Mouse (Mus musculus): ENCODE results near the gene Ccdc27.
A peak's percentile ranks its signal among the peaks of the same experiment; 100 is the strongest.

The Ccdc27 gene

GRCm38 (mm10) chr4:154042577-154042976 lies at the start of gene Ccdc27:
Ccdc27 (minus strand) TSS chr4:154042677.
- DNase-seq = no peak

DNA sequence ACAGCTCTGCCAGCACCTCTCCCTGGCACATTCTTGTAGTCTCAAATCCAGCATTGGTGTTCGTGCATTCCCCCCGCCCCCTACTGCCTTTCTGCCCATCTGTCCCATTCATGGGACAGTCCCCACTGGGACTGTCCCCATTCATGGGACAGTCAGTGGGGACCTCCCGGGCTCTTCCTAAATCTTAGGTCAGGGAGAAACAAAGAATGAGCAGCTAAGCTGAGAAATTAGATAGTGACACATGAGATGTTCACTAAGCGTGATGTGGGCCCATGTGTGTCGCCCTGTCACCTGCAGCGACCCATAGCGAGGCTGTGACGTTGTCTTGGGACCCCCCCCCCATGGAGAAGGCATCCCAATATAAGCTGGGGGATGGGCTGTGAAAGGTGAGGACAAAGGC lies 48.9 kb upstream of the Ccdc27 start:
- no peak for DNase-seq

DNA sequence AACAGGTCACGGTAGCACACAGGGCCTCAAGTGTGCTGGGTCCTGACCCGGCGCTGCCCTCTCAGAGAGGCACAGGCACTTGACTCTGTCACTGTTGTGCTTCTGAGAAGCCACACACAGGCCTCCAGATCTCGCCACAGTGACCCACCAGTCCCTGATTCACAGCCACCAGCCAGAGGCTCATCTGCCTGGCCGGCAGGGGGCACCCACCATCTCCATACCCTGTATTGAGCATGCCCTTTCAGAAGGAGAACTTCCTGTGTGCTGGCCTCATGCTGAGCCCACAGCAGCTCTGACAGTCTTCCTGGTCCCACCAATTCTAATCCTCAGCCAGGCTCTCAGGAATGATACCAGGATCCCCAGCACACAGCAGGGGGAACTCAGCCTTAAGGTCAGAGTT lies 46.7 kb upstream of the Ccdc27 start:
- DNase-seq = peak; percentile 50

- DNase-seq = no peak
Measured at GRCm38 (mm10) chr4:154086436-154086835, 44.0 kb upstream of the Ccdc27 start.

- no peak for DNase-seq
Measured at GRCm38 (mm10) chr4:154085856-154086255, 43.4 kb upstream of the Ccdc27 start.

GRCm38 (mm10) chr4:154081974-154082373 lies 39.5 kb upstream of the Ccdc27 start:
- DNase-seq = no peak

GRCm38 (mm10) chr4:154081021-154081420 lies 38.5 kb upstream of the Ccdc27 start:
- DNase-seq = no peak

- DNase-seq = no peak
Measured at GRCm38 (mm10) chr4:154080211-154080610, 37.7 kb upstream of the Ccdc27 start.

GRCm38 (mm10) chr4:154071941-154072340 lies 29.5 kb upstream of the Ccdc27 start:
- no peak for DNase-seq

GRCm38 (mm10) chr4:154071521-154071920 lies 29.0 kb upstream of the Ccdc27 start:
- DNase-seq = no peak

DNA sequence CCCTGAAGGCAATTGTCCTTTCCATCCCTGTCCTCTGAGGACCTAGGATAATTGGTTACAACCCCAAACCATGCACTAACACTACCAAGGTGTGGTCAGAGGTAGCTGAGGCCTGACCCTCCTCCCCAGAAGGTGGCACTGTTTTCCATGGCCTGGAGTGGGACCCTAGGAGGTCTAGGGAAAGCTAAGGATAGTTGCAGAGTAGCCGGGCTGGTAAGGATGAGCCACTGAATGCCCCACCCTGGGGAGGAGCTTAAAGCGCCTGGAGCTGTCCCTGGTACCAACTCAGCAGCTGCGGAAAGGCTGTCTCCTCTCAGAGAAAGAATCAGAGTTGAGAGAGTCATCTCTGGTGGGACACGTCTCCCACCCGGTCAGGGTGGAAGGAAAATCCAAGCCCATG lies 28.4 kb upstream of the Ccdc27 start:
- DNase-seq = peak; percentile 18

GRCm38 (mm10) chr4:154064827-154065773 lies 22.6 kb upstream of the Ccdc27 start:
- peak; percentile 16 for DNase-seq

GRCm38 (mm10) chr4:154057696-154058095 lies 15.2 kb upstream of the Ccdc27 start:
- no peak for DNase-seq

DNA sequence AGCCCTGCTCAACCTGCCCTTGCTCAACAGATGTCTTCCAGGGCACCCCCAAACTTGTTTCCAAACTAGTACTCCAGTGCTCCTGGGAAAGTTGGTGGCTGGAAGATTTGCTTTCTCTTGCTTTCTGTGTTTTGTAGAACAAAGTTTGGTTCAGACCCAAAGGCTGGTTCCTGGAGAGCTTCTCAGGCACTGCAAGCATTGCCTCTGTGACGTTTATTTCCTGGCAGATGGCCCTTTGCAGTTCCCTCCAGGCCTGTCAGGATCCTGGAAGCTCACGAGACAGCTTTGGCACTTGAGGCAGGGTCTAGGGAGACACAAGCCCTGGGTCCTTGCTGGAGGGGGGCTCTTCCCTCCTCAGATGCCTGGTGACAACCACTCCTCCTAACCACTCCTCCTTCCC lies 14.2 kb upstream of the Ccdc27 start:
- no peak for DNase-seq

- no peak for DNase-seq
Measured at GRCm38 (mm10) chr4:154056046-154056445, 13.6 kb upstream of the Ccdc27 start.

DNA sequence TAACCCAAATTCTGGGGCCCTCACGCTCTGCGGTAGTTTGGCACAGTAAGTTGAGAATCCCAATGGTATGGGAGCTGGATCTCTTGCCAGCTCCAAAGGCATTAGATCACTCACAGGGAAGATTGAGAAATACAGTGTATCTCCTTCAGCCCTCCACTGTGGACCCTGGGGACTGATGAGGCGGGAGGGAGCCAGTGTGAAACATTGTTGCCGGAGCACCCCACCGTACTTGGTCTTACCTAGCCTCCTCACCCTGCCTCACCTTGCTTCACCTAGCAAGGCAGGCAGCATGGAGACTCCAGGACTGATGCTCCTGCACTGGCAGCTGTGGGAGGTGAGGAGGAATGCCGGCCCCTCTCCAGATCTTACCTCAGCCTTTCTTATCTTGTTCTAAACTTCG lies 13.0 kb upstream of the Ccdc27 start:
- no peak for DNase-seq

DNA sequence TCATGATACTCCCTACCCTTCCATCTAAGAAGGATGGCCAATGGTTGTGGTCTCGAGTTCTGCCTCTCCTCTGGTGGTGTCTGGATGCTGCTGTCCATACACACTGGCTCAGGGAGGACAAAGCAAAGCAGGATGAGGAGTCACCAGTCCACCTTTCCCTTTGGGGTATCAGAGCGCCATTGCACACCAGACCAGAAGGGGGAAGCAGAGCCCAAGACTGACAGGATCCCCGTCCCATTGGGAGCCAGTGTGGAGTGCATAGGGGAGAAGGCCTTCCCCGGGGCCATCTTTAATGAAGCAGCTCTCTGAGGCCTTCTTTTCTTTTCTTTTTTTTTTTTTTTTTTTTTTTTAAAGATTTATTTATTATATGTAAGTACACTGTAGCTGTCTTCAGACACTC lies 10.6 kb upstream of the Ccdc27 start:
- DNase-seq = no peak

DNA sequence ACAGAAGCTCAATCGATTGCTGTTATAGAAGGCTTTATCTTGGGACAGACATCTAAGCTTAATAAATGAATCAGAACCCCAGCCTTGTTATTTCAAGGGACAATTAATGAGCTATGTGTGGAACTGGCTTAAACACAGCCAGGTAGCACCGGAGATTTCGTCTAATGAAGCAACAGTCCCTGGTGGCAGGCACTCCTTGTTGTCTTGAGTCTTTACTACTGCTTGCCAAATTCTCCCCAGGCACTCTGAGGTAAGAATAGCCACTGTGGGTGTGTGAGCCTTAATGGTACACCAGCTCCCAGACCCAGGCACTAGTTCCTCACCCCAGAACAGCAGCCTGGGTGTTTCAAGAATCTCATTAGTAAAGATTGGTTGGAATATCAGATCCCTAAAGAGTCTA lies 8.9 kb upstream of the Ccdc27 start:
- DNase-seq = no peak

DNA sequence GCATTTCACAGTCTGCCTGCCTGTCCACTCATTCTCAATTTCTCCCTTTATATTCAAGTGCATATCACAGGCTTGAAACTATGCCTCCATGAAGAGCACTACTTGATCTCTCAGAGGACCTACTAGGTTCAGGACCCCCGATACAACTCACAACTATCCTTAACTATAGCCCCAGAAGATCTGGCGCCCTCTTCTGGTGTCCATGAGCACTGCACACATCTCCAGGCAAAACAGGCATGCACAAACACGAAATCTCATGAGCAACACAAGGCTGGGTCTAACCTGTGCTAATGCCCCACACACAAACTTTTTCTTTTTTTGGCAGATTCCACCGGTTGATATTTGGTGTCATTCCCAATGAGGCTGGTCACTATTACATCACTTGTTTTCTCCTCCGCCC lies 3.4 kb upstream of the Ccdc27 start:
- DNase-seq = no peak

- no peak for DNase-seq
Measured at GRCm38 (mm10) chr4:154037123-154037522, 5.4 kb downstream of the Ccdc27 start.

- DNase-seq = peak; percentile 63
Measured at GRCm38 (mm10) chr4:154028646-154029045, 13.8 kb downstream of the Ccdc27 start.

- no peak for DNase-seq
Measured at GRCm38 (mm10) chr4:154028066-154028465, 14.4 kb downstream of the Ccdc27 start.

GRCm38 (mm10) chr4:154026441-154026761 lies 16.1 kb downstream of the Ccdc27 start:
- no peak for DNase-seq

DNA sequence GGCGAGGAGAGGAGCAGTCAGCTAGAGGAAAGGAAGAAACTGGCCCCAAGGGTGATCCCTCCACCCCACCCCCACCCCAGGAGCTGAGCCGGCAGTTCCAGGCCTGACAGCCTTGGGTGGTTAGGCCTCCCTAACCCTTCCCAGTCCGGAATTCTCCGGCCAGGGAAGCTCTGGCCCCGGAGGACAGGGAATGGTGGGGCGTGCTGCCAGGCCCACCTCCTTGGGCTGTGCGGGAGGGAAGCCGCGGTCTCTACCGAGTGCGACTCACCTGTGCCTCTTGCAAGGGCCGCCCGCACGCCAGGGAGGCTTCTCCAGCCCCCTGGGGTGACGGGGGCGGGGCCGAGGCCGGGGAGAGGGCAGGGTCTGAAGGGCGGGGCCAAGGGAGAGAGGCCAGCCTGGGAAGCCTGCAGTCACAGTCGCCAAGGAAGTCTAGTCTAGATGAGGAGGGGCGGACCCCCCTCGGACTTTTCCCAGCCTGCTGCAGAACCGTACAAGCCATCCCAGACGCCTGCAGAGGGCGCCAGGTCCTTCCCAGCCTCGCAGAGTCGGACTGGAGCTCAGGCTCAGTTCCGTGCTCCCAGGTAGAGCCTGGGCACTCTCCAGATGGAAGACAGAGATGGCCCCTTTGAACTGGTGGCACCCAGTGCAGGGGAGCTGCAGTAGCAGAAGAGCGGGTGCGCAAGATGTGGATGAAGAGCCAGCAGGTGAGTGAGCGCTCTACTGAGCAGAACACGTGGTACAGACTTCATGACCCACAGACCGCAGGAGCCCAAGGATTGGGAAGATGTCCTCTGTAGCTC lies 16.6 kb downstream of the Ccdc27 start, which contains the start of gene Smim1:
Gene Smim1 (minus strand): TSS at position 590 of the 800 bp plus-strand sequence.
- DNase-seq = peak; percentile 61
